Mouse (Mus musculus) kidney, postnatal 0 days (tissue): ENCODE results near the gene Adgre4. TPM values are rescaled to one million over a fixed set of nuclear protein-coding genes. Genes with fewer than 3 reads are reported as not detected.
"Not testable (repeated sequence)": the region's sequence is repeated elsewhere in the genome, so short reads cannot be mapped to it uniquely, and the experiment has no call there.

Experiments
- ATAC-seq: fragments of 200-750 bp; cut with Nextera tagmentation; replicated peaks from 2 replicates; pipeline ENCODE4 v1.8.0; 2017; ENCODE audit warnings: low read depth, moderate number of reproducible peaks, moderate TSS enrichment, moderate library complexity; ENCODE audit not compliant: low FRiP score
- DNase-seq: peaks from one replicate; pipeline ENCODE4 v3.0.0-alpha.2; 2016; ENCODE audit warnings: low spot score
- H3K27ac ChIP-seq: fragments of 300-500 bp; sonication (generic); 2 replicates; pipeline ENCODE4 v1.5.1; 2014; ENCODE audit warnings: mild to moderate bottlenecking
- H3K27me3 ChIP-seq: fragments of 300-500 bp; sonication (generic); 2 replicates; pipeline ENCODE4 v1.6.1; 2014; ENCODE audit warnings: low read length, mixed read lengths; ENCODE audit not compliant: insufficient read depth
- H3K36me3 ChIP-seq: fragments of 300-500 bp; sonication (generic); 2 replicates; pipeline ENCODE4 v1.6.1; 2014; ENCODE audit warnings: low read length, mixed read lengths; ENCODE audit not compliant: insufficient read depth
- H3K4me1 ChIP-seq: fragments of 300-500 bp; sonication (generic); replicated peaks from 2 replicates; pipeline ENCODE4 v1.6.1; 2014; ENCODE audit warnings: antibody characterized with exemption, low read length, mixed read lengths; ENCODE audit not compliant: insufficient read depth
- H3K4me2 ChIP-seq: fragments of 300-500 bp; sonication (generic); 2 replicates; pipeline ENCODE4 v1.6.1; 2014; ENCODE audit warnings: mild to moderate bottlenecking, low read length, moderate library complexity, mixed read lengths
- H3K4me3 ChIP-seq: fragments of 300-500 bp; sonication (generic); replicated peaks from 2 replicates; pipeline ENCODE4 v1.5.1; 2014; ENCODE audit warnings: low read depth, low read length
- H3K9ac ChIP-seq: fragments of 300-500 bp; sonication (generic); 2 replicates; pipeline ENCODE4 v1.6.1; 2014; ENCODE audit warnings: low read depth, low read length
- H3K9me3 ChIP-seq: fragments of 300-500 bp; sonication (generic); replicated peaks from 2 replicates; pipeline ENCODE4 v1.6.1; 2016; ENCODE audit warnings: low read length, inconsistent platforms, mixed read lengths
- CTCF ChIP-seq: IDR thresholded peaks from 2 replicates; pipeline ENCODE4 v1.5.1; 2016; ENCODE audit warnings: antibody characterized with exemption, low read depth, mild to moderate bottlenecking, moderate library complexity
- WGBS: fragments of 180-500 bp; shearing (Covaris S2); extraction: QIAGEN DNeasy Blood & Tissue Kit; methylation state at CpG from one replicate; pipeline ENCODE4 v1.1.7; 2014; 5-methylcytosine and 5-hydroxymethylcytosine counted together
- polyA plus RNA-seq: library from polyadenylated mRNA; unstranded; fragments of >200 nt; fragmentation: Nextera tagmentation; extraction: Ambion mirVana; gene quantifications from 2 replicates; pipeline ENCODE4 v1.2.1, GENCODE M21; 2015

Adgre4 gene
- polyA plus RNA-seq, 1 experiment from 2014 or later = 0.20 TPM

- Histone ChIP-seq H3K27me3 (no peaks in the 10 kb centered on the region), H3K4me2 (no peak overlapping the region), H3K36me3 (0 out of 2 replicates have a peak, but pooled peaks cover 2% of the 10 kb centered on the region), H3K4me3 (no peak overlapping the region), H3K4me1 (0 out of 2 replicates have a peak, but pooled peaks cover 4% of the 10 kb centered on the region), H3K27ac (no peak overlapping the region), H3K9ac (no peak overlapping the region), H3K9me3 (no peaks in the 10 kb centered on the region)
- no peak for TF ChIP-seq CTCF
- ATAC-seq = no peak
- DNase-seq = no peak
- WGBS = 85% methylated on average over 4 of the region's 4 CpGs
Observed at GRCm38 (mm10) chr17:55877184-55877583, 127.4 kb downstream of the Adgre4 start.

GRCm38 (mm10) chr17:55878282-55878635, 128.5 kb downstream of the Adgre4 start:
- Histone ChIP-seq H3K9ac (peak overlapping the region; percentile 24; the same call in 1 of the 2 replicates), H3K4me2 (peak overlapping the region; percentile 57), H3K27ac (peak overlapping the region; percentile 84), H3K4me3 (peak overlapping the region; percentile 45)
- not testable (repeated sequence) for H3K27me3 ChIP-seq, H3K36me3 ChIP-seq, H3K4me1 ChIP-seq, H3K9me3 ChIP-seq, DNase-seq, ATAC-seq
- WGBS = 2% methylated on average over 6 of the region's 8 CpGs

- under 1% methylated on average over 37 of the region's 53 CpGs for WGBS
- H3K9me3 ChIP-seq, H3K4me1 ChIP-seq, H3K36me3 ChIP-seq, H3K27me3 ChIP-seq: not testable (repeated sequence)
- H3K27ac ChIP-seq = peak within 1 kb of the TSS; percentile 84
- H3K4me3 ChIP-seq = peak within 1 kb of the TSS; percentile 45
- DNase-seq = peak; percentile 94
- H3K9ac ChIP-seq = peak within 1 kb of the TSS; percentile 59
- peak within 1 kb of the TSS; percentile 57 for H3K4me2 ChIP-seq
- peak; percentile 99 for ATAC-seq
Observed at GRCm38 (mm10) chr17:55878636-55879369, 129.0 kb downstream of the Adgre4 start, which contains the start of gene Zfp119a. TSS of gene Zfp119a (minus strand) at chr17:55878930.

- TF ChIP-seq CTCF = no peak
- H3K9me3 ChIP-seq = no peaks in the 10 kb centered on the region
- ATAC-seq (no peak), DNase-seq (no peak)
- H3K9ac ChIP-seq = no peak overlapping the region
- H3K27ac ChIP-seq = no peak overlapping the region
- no peaks in the 10 kb centered on the region for H3K4me1 ChIP-seq
- 57% methylated on average over 2 of the region's 2 CpGs for WGBS
- no peaks in the 10 kb centered on the region for H3K36me3 ChIP-seq
- no peak overlapping the region for H3K4me2 ChIP-seq
- H3K4me3 ChIP-seq = no peak overlapping the region
- no peaks in the 10 kb centered on the region for H3K27me3 ChIP-seq
Observed at GRCm38 (mm10) chr17:55883631-55884030, 133.8 kb downstream of the Adgre4 start.

GRCm38 (mm10) chr17:55884912-55885311, 135.1 kb downstream of the Adgre4 start:
- peak; percentile 22; the same call in 1 of the 2 replicates for TF ChIP-seq CTCF
- Histone ChIP-seq H3K4me3 (no peak overlapping the region), H3K9me3 (no peaks in the 10 kb centered on the region), H3K9ac (no peak overlapping the region), H3K27ac (no peak overlapping the region), H3K27me3 (no peaks in the 10 kb centered on the region), H3K4me1 (no peaks in the 10 kb centered on the region), H3K4me2 (no peak overlapping the region), H3K36me3 (no peaks in the 10 kb centered on the region)
- WGBS = 59% methylated on average over 2 of the region's 2 CpGs
- ATAC-seq (no peak), DNase-seq (no peak)

- Histone ChIP-seq H3K4me3 (peak overlapping the region; percentile 46), H3K4me2 (peak overlapping the region; percentile 56), H3K9ac (peak overlapping the region; percentile 37; the same call in 1 of the 2 replicates), H3K27ac (peak overlapping the region; percentile 87)
- not testable (repeated sequence) for H3K36me3 ChIP-seq, ATAC-seq, H3K9me3 ChIP-seq, H3K27me3 ChIP-seq, DNase-seq, H3K4me1 ChIP-seq
- 10% methylated on average over 6 of the region's 8 CpGs for WGBS
Observed at GRCm38 (mm10) chr17:55892406-55892955, 142.7 kb downstream of the Adgre4 start.
